Mouse (Mus musculus): ENCODE data around the gene Ebf3. TPM values are rescaled to one million over a fixed set of nuclear protein-coding genes. Genes with fewer than 3 reads are reported as not detected.
A peak's percentile ranks its signal among the peaks of the same experiment; 100 is the strongest.

Ebf3 gene
- polyA plus RNA-seq, 1 experiment from 2014 or later, result 6.4 TPM

DNA sequence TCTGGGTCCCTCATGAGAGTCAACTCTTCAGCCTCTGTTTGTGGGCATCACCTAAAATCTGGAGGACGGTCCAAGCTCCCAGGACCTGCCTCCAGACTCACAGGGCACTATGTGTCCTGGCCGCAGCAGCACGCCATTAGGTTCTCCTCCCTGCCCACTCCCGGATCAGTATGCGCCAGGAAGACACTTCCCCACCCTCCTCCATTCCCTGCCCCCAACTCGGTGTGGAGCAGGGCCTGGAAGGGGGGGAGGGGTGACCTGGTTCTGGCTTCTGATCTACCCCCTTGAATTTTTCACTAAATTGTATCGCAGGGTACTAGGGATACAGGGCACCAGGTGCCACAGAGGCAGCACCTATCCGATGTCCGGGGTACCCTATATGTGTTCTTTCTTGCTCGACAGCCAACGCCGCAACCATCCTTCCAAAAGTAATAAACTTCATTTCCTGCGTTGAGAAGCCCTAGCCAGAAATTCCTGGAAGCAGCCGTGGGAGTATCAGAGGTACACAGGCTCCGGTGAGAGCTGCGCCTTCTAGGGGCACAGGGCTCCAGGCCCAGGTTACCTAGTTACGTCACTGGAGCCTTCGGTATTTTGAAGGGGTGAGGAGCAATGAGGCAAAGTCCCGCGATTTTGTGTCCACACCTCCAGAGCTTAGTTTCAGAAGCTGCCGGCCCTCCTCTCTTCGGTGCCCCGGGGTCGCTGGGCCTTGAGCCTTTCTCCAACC is 3.6 kb upstream of the Ebf3 start:
- peak overlapping the region; percentile 34 for H3K4me3 ChIP-seq (replicated peaks)
- H3K9me3 ChIP-seq (replicated peaks), result no peaks in the 10 kb centered on the region
- H3K27me3 ChIP-seq, result peaks cover 89% of the 10 kb centered on the region
- no peak overlapping the region for H3K9ac ChIP-seq
- 9% methylated on average over 24 of the region's 24 CpGs for WGBS
- ATAC-seq (ENCODE audit: insufficient number of reproducible peaks, low FRiP score, low TSS enrichment, low read depth), result no peak
- peak overlapping the region; percentile 47 for H3K4me2 ChIP-seq (replicated peaks)
- H3K36me3 ChIP-seq, result no peaks in the 10 kb centered on the region
- H3K27ac ChIP-seq (replicated peaks), result peak overlapping the region; percentile 44; the same call in 1 of the 2 replicates
- H3K4me1 ChIP-seq, result peaks cover 85% of the 10 kb centered on the region

DNA sequence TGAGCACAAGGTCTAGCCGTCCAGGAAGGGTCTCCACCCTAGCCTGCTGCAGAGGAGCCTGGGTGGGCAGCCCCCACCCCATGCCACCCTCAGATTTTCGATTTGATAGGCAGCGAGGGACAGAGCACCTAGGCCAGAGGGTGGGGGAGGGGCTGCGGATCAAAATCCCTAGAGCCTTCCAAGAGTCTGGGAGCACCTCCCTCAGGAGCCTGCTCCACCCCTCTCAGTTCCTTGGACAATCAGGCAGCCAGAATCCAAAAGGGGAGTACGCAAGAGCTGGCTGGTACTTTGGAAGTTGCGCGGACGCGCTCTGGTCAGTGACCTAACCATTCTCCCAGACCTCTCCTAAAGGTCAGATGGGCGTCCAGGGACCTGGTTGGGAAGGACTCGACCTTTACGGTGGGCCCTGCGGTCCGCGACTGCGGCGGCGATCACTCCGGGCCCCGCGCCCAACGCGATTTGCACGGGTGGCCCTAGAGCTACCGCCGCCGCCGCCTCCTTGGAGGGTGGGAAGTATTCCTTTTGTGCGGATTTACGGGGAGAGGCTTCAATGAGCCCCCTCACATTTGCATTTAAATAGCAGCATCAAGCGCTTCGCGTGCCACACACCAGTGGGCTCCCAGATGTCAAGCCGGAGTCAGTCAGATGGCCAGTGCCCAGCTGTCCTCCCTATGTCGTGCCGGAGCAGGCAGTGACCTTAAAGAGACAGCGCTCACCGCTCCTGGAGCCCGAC is 2.8 kb upstream of the Ebf3 start:
- peak overlapping the region; percentile 44 for H3K27ac ChIP-seq (replicated peaks)
- no peak overlapping the region for H3K9ac ChIP-seq
- H3K4me2 ChIP-seq (replicated peaks), result peak overlapping the region; percentile 47
- peak overlapping the region; percentile 34 for H3K4me3 ChIP-seq (replicated peaks)
- H3K4me1 ChIP-seq, result peaks cover 78% of the 10 kb centered on the region
- H3K27me3 ChIP-seq, result peaks cover 82% of the 10 kb centered on the region
- 2% methylated on average over 39 of the region's 39 CpGs for WGBS
- H3K36me3 ChIP-seq, result no peaks in the 10 kb centered on the region
- ATAC-seq (ENCODE audit: insufficient number of reproducible peaks, low FRiP score, low TSS enrichment, low read depth), result no peak
- no peaks in the 10 kb centered on the region for H3K9me3 ChIP-seq (replicated peaks)

- Histone ChIP-seq H3K4me3 (replicated peaks) (peak overlapping the region; percentile 34), H3K27me3 (peaks cover 79% of the 10 kb centered on the region), H3K9ac (no peak overlapping the region), H3K36me3 (no peaks in the 10 kb centered on the region), H3K4me1 (peaks cover 70% of the 10 kb centered on the region), H3K27ac (replicated peaks) (peak overlapping the region; percentile 44; the same call in 1 of the 2 replicates), H3K9me3 (replicated peaks) (no peaks in the 10 kb centered on the region), H3K4me2 (replicated peaks) (peak overlapping the region; percentile 47)
- WGBS, result 5% methylated on average over 20 of the region's 20 CpGs
- ATAC-seq (ENCODE audit: insufficient number of reproducible peaks, low FRiP score, low TSS enrichment, low read depth), result no peak
Measured at GRCm38 (mm10) chr7:137316181-137316925, 2.1 kb upstream of the Ebf3 start.

DNA sequence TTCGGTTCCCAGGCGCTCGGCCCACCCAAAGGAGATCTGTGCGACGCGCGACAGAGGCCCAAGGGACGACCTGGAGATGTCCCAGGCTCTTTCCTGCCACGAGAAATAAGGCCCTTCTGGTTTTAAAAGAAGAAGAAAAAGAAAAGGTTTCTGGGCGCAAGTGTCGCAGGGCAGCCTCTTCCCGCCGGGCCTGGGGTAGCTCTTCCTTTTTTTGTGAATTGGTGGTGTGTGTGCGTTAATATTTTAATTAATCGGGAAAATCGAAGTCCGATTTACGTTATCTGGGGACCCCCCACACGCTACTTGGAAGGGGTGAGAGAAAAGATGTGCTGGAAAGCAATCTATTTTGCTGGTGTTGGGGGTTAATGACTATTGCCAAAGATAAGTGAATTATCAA is 1.3 kb upstream of the Ebf3 start:
- H3K27me3 ChIP-seq, result peaks cover 76% of the 10 kb centered on the region
- 0 out of 2 replicates have a peak overlapping the region, but pooled peaks have one; percentile 10 for H3K9ac ChIP-seq
- no peaks in the 10 kb centered on the region for H3K36me3 ChIP-seq
- ATAC-seq (ENCODE audit: insufficient number of reproducible peaks, low FRiP score, low TSS enrichment, low read depth), result no peak
- peak overlapping the region; percentile 92 for H3K4me2 ChIP-seq (replicated peaks)
- H3K27ac ChIP-seq (replicated peaks), result no peak overlapping the region; the same call in 1 of the 2 replicates
- WGBS, result 8% methylated on average over 19 of the region's 19 CpGs
- H3K9me3 ChIP-seq (replicated peaks), result no peaks in the 10 kb centered on the region
- peaks cover 67% of the 10 kb centered on the region for H3K4me1 ChIP-seq
- H3K4me3 ChIP-seq (replicated peaks), result peak overlapping the region; percentile 67

DNA sequence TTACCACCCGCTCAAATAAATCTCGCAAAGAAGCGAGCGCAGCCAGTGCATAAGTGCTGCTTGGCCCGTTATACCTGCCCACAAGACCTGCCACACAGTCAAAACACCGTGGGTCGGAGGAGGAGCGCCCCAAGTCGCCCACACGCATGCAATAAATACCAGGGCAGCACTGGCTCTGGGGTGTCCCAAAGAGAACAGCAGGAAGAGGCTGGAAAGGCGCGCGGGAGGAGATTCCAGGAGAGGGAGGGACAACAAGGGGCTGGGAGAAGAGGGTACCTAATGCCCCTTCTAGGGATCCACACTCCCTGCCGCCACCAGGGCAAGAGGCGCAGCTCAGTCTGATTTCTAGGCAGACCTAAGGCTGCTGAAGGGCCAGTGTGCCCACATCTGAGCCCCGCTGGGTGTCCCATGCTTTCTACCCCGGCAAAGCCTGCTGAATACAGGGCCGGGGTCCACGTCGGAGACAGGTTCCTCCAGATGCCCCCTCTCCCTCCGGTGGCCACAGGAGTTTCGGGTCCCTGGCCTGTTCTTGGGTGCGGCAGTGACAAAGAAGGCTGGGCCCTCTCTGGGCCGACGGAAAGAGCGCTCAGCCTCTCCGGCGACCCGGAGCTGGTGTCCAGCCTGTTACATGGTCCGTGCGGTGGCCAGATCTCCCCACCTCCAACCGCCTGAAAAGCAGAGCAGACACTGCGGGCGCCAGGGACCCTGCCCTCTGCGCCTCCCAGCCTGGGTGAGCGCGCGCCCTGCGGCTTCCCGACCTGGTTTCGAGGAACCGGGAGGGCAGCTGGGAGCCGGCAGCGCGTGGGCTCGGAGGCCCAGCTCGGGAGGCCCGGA is 682 bp upstream of the Ebf3 start:
- no peaks in the 10 kb centered on the region for H3K9me3 ChIP-seq (replicated peaks)
- peak overlapping the region; percentile 67 for H3K4me3 ChIP-seq (replicated peaks)
- peak; percentile 35 for ATAC-seq (ENCODE audit: insufficient number of reproducible peaks, low FRiP score, low TSS enrichment, low read depth)
- 1% methylated on average over 48 of the region's 48 CpGs for WGBS
- peak overlapping the region; percentile 71 for H3K27ac ChIP-seq (replicated peaks)
- peaks cover 69% of the 10 kb centered on the region for H3K4me1 ChIP-seq
- peak overlapping the region; percentile 92 for H3K4me2 ChIP-seq (replicated peaks)
- peaks cover 70% of the 10 kb centered on the region for H3K27me3 ChIP-seq
- no peaks in the 10 kb centered on the region for H3K36me3 ChIP-seq
- 0 out of 2 replicates have a peak overlapping the region, but pooled peaks have one; percentile 10 for H3K9ac ChIP-seq

DNA sequence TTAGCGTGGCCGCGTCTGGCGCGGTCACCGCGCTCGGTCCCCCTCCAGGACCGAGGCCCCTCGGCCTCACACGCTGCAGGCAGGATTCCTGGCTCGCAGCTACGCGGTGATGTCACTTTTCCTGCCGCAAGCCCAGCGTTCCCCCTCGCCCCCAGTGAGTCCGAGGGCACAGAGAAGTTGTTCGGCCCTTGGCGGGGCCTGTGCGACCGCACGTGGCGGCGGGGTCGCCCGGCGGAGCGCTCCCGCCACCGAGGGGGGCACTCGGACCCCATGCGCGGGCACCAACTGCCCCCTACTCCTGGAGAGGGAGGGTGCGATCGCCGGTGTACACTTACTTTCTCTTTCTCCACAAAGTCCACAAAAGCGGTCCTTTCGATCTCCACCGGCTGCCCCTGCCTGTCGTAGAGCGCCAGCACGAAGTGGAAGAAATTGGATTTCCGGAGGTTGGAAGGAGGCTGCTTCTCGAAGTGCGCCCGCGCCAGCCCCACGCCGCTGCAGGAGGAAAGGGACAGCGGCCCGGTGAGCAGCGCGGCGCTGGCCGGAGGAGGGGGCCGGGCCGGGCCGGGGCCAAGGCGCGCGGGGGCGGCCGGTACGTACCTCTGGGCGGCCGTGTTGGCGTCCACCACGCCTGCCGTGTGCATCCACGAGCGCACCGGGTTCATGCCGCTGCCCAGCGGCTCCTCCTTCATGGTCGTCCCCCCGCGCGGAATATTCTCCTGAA is 902 bp downstream of the Ebf3 start:
- Histone ChIP-seq H3K27me3 (peaks cover 68% of the 10 kb centered on the region), H3K9me3 (replicated peaks) (no peaks in the 10 kb centered on the region), H3K27ac (replicated peaks) (peak overlapping the region; percentile 85), H3K4me1 (peaks cover 65% of the 10 kb centered on the region), H3K9ac (peak overlapping the region; percentile 75), H3K36me3 (no peaks in the 10 kb centered on the region), H3K4me2 (replicated peaks) (peak overlapping the region; percentile 92), H3K4me3 (replicated peaks) (peak overlapping the region; percentile 67)
- under 1% methylated on average over 77 of the region's 79 CpGs for WGBS
- no peak for ATAC-seq (ENCODE audit: insufficient number of reproducible peaks, low FRiP score, low TSS enrichment, low read depth)

DNA sequence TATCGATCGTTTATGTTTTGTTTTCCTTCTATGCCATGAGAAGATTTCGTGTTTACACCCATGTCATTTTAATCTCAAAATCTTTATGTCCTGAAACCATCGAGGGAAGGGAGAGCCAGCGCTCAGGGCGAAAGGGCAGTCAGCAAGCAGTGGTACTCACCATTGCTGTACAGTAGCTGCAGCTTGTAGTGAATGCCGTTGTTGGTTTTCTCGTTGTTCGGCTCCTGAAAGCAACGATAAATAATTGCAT is 1.4 kb downstream of the Ebf3 start:
- Histone ChIP-seq H3K4me2 (replicated peaks) (peak overlapping the region; percentile 92), H3K27me3 (peaks cover 65% of the 10 kb centered on the region), H3K9me3 (replicated peaks) (no peaks in the 10 kb centered on the region), H3K9ac (peak overlapping the region; percentile 75), H3K27ac (replicated peaks) (peak overlapping the region; percentile 85), H3K4me3 (replicated peaks) (peak overlapping the region; percentile 67), H3K36me3 (no peaks in the 10 kb centered on the region), H3K4me1 (peaks cover 60% of the 10 kb centered on the region)
- ATAC-seq (ENCODE audit: insufficient number of reproducible peaks, low FRiP score, low TSS enrichment, low read depth), result no peak
- WGBS, result 2% methylated on average over 10 of the region's 10 CpGs

DNA sequence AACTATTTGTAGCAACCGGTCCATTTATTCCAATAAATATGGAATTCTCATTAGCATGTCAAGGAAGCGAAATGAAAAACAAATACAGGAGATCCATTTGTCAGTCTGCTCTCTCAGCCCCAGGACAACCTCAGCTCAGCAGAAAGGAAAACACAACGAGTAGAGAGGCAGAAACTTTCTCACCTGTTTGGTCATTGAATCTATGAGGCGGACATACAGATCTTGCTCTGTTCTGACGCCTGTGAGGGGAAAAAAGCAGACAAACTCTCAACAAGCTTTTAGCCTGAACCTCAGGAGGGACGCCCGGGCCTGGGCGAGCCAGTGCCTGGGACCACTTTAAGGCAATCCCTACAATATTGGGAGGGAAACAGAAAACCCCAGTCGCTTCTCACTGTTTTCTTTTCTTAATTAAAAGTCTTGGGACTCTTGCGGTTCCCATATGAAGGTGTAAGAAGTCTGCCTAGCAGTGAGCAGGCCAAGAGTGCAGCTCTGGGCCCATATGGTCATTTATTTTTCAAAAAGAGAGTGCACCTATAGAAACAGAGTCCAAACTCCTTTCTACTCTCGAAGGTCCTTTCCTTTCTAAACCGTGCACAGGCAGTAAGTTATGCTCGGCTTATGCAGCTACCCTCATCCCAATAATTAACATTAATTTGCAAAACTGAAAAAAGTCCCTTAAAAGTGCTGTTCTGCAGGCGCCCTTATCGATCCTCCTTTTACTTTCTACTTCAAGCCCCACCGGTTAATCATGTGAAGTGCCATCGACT is 1.9 kb downstream of the Ebf3 start:
- Histone ChIP-seq H3K4me1 (peaks cover 55% of the 10 kb centered on the region), H3K4me2 (replicated peaks) (peak overlapping the region; percentile 92), H3K4me3 (replicated peaks) (peak overlapping the region; percentile 67), H3K9me3 (replicated peaks) (no peaks in the 10 kb centered on the region), H3K27me3 (peaks cover 60% of the 10 kb centered on the region), H3K36me3 (no peaks in the 10 kb centered on the region), H3K9ac (peak overlapping the region; percentile 18; the same call in 1 of the 2 replicates), H3K27ac (replicated peaks) (peak overlapping the region; percentile 29; the same call in 1 of the 2 replicates)
- ATAC-seq (ENCODE audit: insufficient number of reproducible peaks, low FRiP score, low TSS enrichment, low read depth), result no peak
- WGBS, result 9% methylated on average over 17 of the region's 17 CpGs

DNA sequence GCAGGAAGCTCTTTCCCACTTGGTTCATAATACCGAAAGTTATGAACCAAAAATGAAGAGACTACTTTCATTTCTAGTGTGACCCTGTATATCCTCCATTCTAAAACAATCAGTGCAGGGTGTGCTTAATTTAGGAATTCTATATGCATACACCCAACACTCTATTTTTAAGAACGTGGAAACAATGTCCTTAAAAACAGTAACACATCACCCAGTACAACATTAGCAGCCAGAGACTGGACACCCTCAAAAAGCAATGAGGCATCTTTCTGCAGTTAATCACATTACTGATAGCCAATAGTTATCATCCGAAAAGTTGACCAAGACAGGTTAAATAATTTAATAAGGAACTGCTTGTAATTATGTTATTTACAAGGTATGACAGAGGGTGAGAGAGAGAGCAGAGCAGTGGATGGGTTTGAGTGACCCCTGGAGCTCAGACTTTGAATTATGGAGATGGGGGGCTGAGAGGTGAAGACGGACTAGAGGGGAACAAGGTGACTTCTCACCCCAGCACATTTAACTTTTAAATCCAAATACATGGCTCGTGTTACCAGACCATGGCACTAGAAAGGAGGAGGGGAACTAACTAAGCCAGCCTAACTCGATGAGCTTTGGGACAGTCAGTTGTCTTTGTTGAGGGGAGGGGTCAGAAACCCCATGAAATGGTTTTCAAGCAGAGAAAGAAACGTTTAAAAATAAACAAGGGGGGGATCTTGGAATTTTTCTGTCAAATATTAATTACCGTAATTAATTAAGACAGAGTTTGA is 2.7 kb downstream of the Ebf3 start:
- 11% methylated on average over 8 of the region's 8 CpGs for WGBS
- H3K4me3 ChIP-seq (replicated peaks), result peak overlapping the region; percentile 67
- H3K9ac ChIP-seq, result no peak overlapping the region
- H3K36me3 ChIP-seq, result no peaks in the 10 kb centered on the region
- no peak for ATAC-seq (ENCODE audit: insufficient number of reproducible peaks, low FRiP score, low TSS enrichment, low read depth)
- peaks cover 56% of the 10 kb centered on the region for H3K27me3 ChIP-seq
- no peaks in the 10 kb centered on the region for H3K9me3 ChIP-seq (replicated peaks)
- no peak overlapping the region; the same call in 1 of the 2 replicates for H3K27ac ChIP-seq (replicated peaks)
- H3K4me2 ChIP-seq (replicated peaks), result peak overlapping the region; percentile 92
- H3K4me1 ChIP-seq, result peaks cover 47% of the 10 kb centered on the region
